Mouse (Mus musculus) MEL (cell line): ENCODE measurements at regions not wholly inside any gene's neighbourhood (a gene's known extent, or its start where the extent isn't known, plus 50 kb on each side); places are given as distances from the start of the nearest gene placed in this dataset.

Source experiments
- DNase-seq: peaks from one replicate; pipeline ENCODE4 v3.0.0; 2011; ENCODE audit warnings: low read depth, low spot score
- H3K27ac ChIP-seq: 2 replicates; pipeline ENCODE4 v1.5.1; 2012; ENCODE audit warnings: low read depth, mild to moderate bottlenecking, control low read depth, low read length, moderate library complexity; ENCODE audit not compliant: control insufficient read depth
- H3K27me3 ChIP-seq, 2 experiments: fragments of 150-350 bp in 1 of 2; sonication (generic) in 1 of 2; 2 replicates each; pipeline ENCODE4 v1.6.1; 2012; ENCODE audit warnings: low read length in 2 of 2, mild to moderate bottlenecking in 2 of 2, improper control_type of control experiment in 1 of 2, moderate library complexity in 1 of 2; ENCODE audit not compliant: insufficient read depth in 2 of 2, control insufficient read depth in 1 of 2
- H3K36me3 ChIP-seq, 2 experiments: 2 replicates each; pipeline ENCODE4 v1.6.1; 2012 to 2014; ENCODE audit warnings: low read length in 2 of 2, improper control_type of control experiment in 1 of 2, inconsistent platforms in 1 of 2, mild to moderate bottlenecking in 1 of 2; ENCODE audit not compliant: insufficient read depth in 2 of 2, control insufficient read depth in 1 of 2
- H3K4me1 ChIP-seq, 2 experiments: fragments of 150-350 bp in 1 of 2; sonication (generic) in 1 of 2; 2 replicates each; pipeline ENCODE4 v1.6.1; 2012; ENCODE audit warnings: low read length in 2 of 2, improper control_type of control experiment in 1 of 2, mild to moderate bottlenecking in 1 of 2; ENCODE audit not compliant: insufficient read depth in 2 of 2, control insufficient read depth in 1 of 2
- H3K4me3 ChIP-seq, 2 experiments: fragments of 150-350 bp in 1 of 2; sonication (generic) in 1 of 2; 2 replicates each; pipeline ENCODE4 v1.5.1; 2012; ENCODE audit warnings: low read depth in 2 of 2, low read length in 2 of 2, mild to moderate bottlenecking in 2 of 2, moderate library complexity in 2 of 2, control low read depth in 1 of 2, improper control_type of control experiment in 1 of 2; ENCODE audit not compliant: control insufficient read depth in 1 of 2, insufficient read depth in 1 of 2
- H3K79me2 ChIP-seq: 2 replicates; pipeline ENCODE4 v1.6.1; 2012; ENCODE audit warnings: mild to moderate bottlenecking, low read length, moderate library complexity; ENCODE audit not compliant: control insufficient read depth, poor library complexity, insufficient read depth
- H3K9ac ChIP-seq: 2 replicates; pipeline ENCODE4 v1.6.1; 2012; ENCODE audit warnings: low read depth, mild to moderate bottlenecking, control low read depth, low read length, moderate library complexity; ENCODE audit not compliant: control insufficient read depth, poor library complexity, severe bottlenecking
- H3K9me3 ChIP-seq: fragments of 150-350 bp; sonication (generic); replicated peaks from 2 replicates; pipeline ENCODE4 v1.6.1; 2012; ENCODE audit warnings: mild to moderate bottlenecking, low read length, improper control_type of control experiment, moderate library complexity; ENCODE audit not compliant: insufficient read depth
- BHLHE40 ChIP-seq: IDR thresholded peaks from 2 replicates; pipeline ENCODE4 v1.6.1; 2012; ENCODE audit warnings: low read depth, mild to moderate bottlenecking, inconsistent platforms, low read length, improper control_type of control experiment, borderline replicate concordance
- CHD2 ChIP-seq: IDR thresholded peaks from 2 replicates; pipeline ENCODE4 v1.6.1; 2011; ENCODE audit warnings: low read length, improper control_type of control experiment
- EP300 ChIP-seq, 2 experiments: IDR thresholded peaks; 2 replicates each; pipeline ENCODE4 v1.6.1; 2011; ENCODE audit warnings: improper control_type of control experiment in 2 of 2, low read length in 2 of 2, low read depth in 1 of 2, mild to moderate bottlenecking in 1 of 2
- GABPA ChIP-seq: IDR thresholded peaks from 2 replicates; pipeline ENCODE4 v1.6.1; 2012; ENCODE audit warnings: low read depth, mild to moderate bottlenecking, inconsistent platforms, low read length, improper control_type of control experiment, moderate library complexity
- MAX ChIP-seq: IDR thresholded peaks from 2 replicates; pipeline ENCODE4 v1.6.1; 2011; ENCODE audit warnings: low read length, improper control_type of control experiment
- MEF2A ChIP-seq: IDR thresholded peaks from 2 replicates; pipeline ENCODE4 v1.6.1; 2014; ENCODE audit warnings: low read depth, mild to moderate bottlenecking, inconsistent platforms, low read length, improper control_type of control experiment; ENCODE audit not compliant: poor library complexity, insufficient replicate concordance, severe bottlenecking; ENCODE audit errors: extremely low read depth
- MXI1 ChIP-seq: IDR thresholded peaks from 2 replicates; pipeline ENCODE4 v1.6.1; 2011; ENCODE audit warnings: mild to moderate bottlenecking, low read depth, low read length, improper control_type of control experiment
- MYC ChIP-seq: IDR thresholded peaks from 2 replicates; pipeline ENCODE4 v1.6.1; 2011; ENCODE audit warnings: low read depth, mild to moderate bottlenecking, low read length, improper control_type of control experiment, moderate library complexity
- NELFE ChIP-seq: IDR thresholded peaks from 2 replicates; pipeline ENCODE4 v1.6.1; 2011; ENCODE audit warnings: low read depth, low read length, improper control_type of control experiment
- POLR2AphosphoS5 ChIP-seq: IDR thresholded peaks from 2 replicates; pipeline ENCODE4 v1.6.1; 2012; ENCODE audit warnings: low read depth, borderline replicate concordance, mild to moderate bottlenecking, inconsistent platforms, low read length, moderate library complexity, mixed read lengths
- RCOR1 ChIP-seq: IDR thresholded peaks from 2 replicates; pipeline ENCODE4 v1.6.1; 2012; ENCODE audit warnings: low read depth, mild to moderate bottlenecking, inconsistent platforms, low read length, improper control_type of control experiment
- SMC3 ChIP-seq: IDR thresholded peaks from 2 replicates; pipeline ENCODE4 v1.6.1; 2011; ENCODE audit warnings: low read depth, low read length, improper control_type of control experiment
- UBTF ChIP-seq: IDR thresholded peaks from 2 replicates; pipeline ENCODE4 v1.6.1; 2012; ENCODE audit warnings: low read depth, mild to moderate bottlenecking, inconsistent platforms, low read length, improper control_type of control experiment, moderate library complexity, borderline replicate concordance; ENCODE audit not compliant: insufficient read depth
- USF2 ChIP-seq, 2 experiments: IDR thresholded peaks; 2 replicates each; pipeline ENCODE4 v1.6.1; 2011 to 2012; ENCODE audit warnings: improper control_type of control experiment in 2 of 2, low read length in 2 of 2, borderline replicate concordance in 1 of 2, inconsistent platforms in 1 of 2, low read depth in 1 of 2, mild to moderate bottlenecking in 1 of 2; ENCODE audit not compliant: insufficient read depth in 1 of 2
- ZMIZ1 ChIP-seq: IDR thresholded peaks from 2 replicates; pipeline ENCODE4 v1.6.1; 2012; ENCODE audit warnings: low read depth, mild to moderate bottlenecking, inconsistent platforms, low read length, improper control_type of control experiment, moderate library complexity
- ZNF384 ChIP-seq: IDR thresholded peaks from 2 replicates; pipeline ENCODE4 v1.6.1; 2012; ENCODE audit warnings: low read depth, mild to moderate bottlenecking, inconsistent platforms, low read length, improper control_type of control experiment

- no peak overlapping the region for H3K4me3 ChIP-seq
- H3K9me3 ChIP-seq = no peaks in the 10 kb centered on the region
- H3K27ac ChIP-seq = no peak overlapping the region
- no peak overlapping the region for H3K9ac ChIP-seq
- no peaks in the 10 kb centered on the region for H3K27me3 ChIP-seq
- no peaks in the 10 kb centered on the region for H3K79me2 ChIP-seq
- no peaks in the 10 kb centered on the region for H3K36me3 ChIP-seq
- no peak for DNase-seq
- no peak for TF ChIP-seq MAX
- no peak for TF ChIP-seq CHD2
- TF ChIP-seq ZNF384 = no peak
- no peak for TF ChIP-seq NELFE
- no peak for TF ChIP-seq SMC3
- no peak for TF ChIP-seq GABPA
- TF ChIP-seq POLR2AphosphoS5 = no peak
- TF ChIP-seq MXI1 = no peak
- TF ChIP-seq UBTF = no peak
- TF ChIP-seq USF2 (IDR thresholded peaks at IDR 0.05; ENCODE audit: borderline replicate concordance in 1 of 2, insufficient read depth in 1 of 2, low read depth in 1 of 2, low read length in 2 of 2) = no peak
- TF ChIP-seq, all 39 proteins: peak for 0
- no peaks in the 10 kb centered on the region for H3K4me1 ChIP-seq
Observed at GRCm38 (mm10) chr17:22795213-22795612, 71.7 kb downstream of the Zfp945 start.

DNA sequence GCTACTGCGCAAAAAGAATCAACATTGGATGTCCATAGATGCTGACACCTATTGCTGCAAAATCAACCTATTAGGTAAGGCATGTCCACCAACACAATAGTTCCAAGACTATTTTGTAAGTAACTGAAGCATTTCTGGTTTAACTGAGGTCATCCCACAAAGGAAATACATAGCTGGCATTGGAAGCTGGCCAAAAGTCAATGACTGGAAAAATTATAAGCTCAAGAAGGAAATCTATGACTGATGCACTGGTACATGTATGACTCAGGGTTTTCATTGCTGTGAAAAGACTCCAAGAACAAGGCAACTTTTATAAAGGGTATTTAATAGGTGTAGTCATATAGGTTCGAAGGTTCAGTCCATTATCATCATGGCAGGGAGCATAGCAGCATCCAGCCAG, 82.5 kb downstream of the Zfp945 start:
- H3K27ac ChIP-seq = no peak overlapping the region
- no peak overlapping the region for H3K4me3 ChIP-seq
- no peaks in the 10 kb centered on the region for H3K79me2 ChIP-seq
- DNase-seq = peak; percentile 1
- H3K9ac ChIP-seq = no peak overlapping the region
- no peaks in the 10 kb centered on the region for H3K4me1 ChIP-seq
- TF ChIP-seq MXI1 = no peak
- no peak for TF ChIP-seq MYC
- TF ChIP-seq BHLHE40 = no peak
- TF ChIP-seq ZMIZ1 = no peak
- TF ChIP-seq GABPA = no peak
- H3K9me3 ChIP-seq = no peaks in the 10 kb centered on the region
- H3K36me3 ChIP-seq = no peaks in the 10 kb centered on the region
- H3K27me3 ChIP-seq = no peaks in the 10 kb centered on the region; a peak in 1 of 4 replicates

DNA sequence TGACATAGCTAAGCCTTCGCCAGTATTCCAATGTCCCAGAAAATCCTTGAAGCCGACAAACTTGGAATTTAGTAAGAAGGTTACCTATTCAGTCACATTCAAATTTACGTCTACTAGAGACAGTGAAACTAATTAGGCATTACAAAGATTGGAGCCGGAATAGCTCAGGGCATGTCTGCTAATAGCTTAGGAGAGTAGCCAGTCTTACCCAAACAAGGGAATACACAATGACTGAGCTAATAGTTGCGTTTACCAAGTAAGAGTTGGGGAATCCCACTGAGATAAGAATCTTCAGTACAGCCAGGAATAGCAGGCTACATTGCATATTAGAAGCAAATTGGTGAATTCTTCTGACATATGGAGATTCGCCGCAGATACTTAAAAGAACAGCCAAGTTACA, 121.2 kb downstream of the Zfp945 start:
- TF ChIP-seq MAX (no peak), MEF2A (no peak), RCOR1 (no peak), EP300 (IDR thresholded peaks at IDR 0.05; ENCODE audit: low read depth in 1 of 2, low read length in 2 of 2) (no peak)
- Histone ChIP-seq H3K9me3 (no peaks in the 10 kb centered on the region), H3K27ac (no peak overlapping the region), H3K9ac (no peak overlapping the region), H3K4me3 (no peak overlapping the region), H3K36me3 (no peaks in the 10 kb centered on the region), H3K79me2 (no peaks in the 10 kb centered on the region), H3K27me3 (no peaks in the 10 kb centered on the region), H3K4me1 (no peaks in the 10 kb centered on the region)
- no peak for DNase-seq
